Mouse (Mus musculus) lung, embryonic 16.5 days (tissue): ENCODE measurements around the gene Six3. TPM values are rescaled to one million over a fixed set of nuclear protein-coding genes. Genes with fewer than 3 reads are reported as not detected.

Experiments used
- ATAC-seq: fragments of 200-750 bp; cut with Nextera tagmentation; 2 replicates; pipeline ENCODE4 v1.8.0; 2017; ENCODE audit warnings: low read depth, mild to moderate bottlenecking, moderate library complexity
- H3K27ac ChIP-seq: fragments of 300-500 bp; sonication (generic); 2 replicates; pipeline ENCODE4 v1.5.1; 2014; ENCODE audit warnings: mild to moderate bottlenecking, control low read depth, low read length
- H3K27me3 ChIP-seq: fragments of 300-500 bp; sonication (generic); 2 replicates; pipeline ENCODE4 v1.6.1; 2014; ENCODE audit warnings: low read depth, low read length, mixed read lengths; ENCODE audit not compliant: control insufficient read depth, insufficient read depth
- H3K36me3 ChIP-seq: fragments of 300-500 bp; sonication (generic); 2 replicates; pipeline ENCODE4 v1.6.1; 2014; ENCODE audit warnings: low read length; ENCODE audit not compliant: control insufficient read depth, insufficient read depth
- H3K4me1 ChIP-seq: fragments of 300-500 bp; sonication (generic); replicated peaks from 2 replicates; pipeline ENCODE4 v1.6.1; 2014; ENCODE audit warnings: low read length, mixed read lengths; ENCODE audit not compliant: control insufficient read depth, insufficient read depth
- H3K4me2 ChIP-seq: fragments of 300-500 bp; sonication (generic); 2 replicates; pipeline ENCODE4 v1.6.1; 2014; ENCODE audit warnings: low read depth, low read length, control low read depth
- H3K4me3 ChIP-seq: fragments of 300-500 bp; sonication (generic); 2 replicates; pipeline ENCODE4 v1.5.1; 2014; ENCODE audit warnings: mild to moderate bottlenecking, low read length, control low read depth
- H3K9ac ChIP-seq: fragments of 300-500 bp; sonication (generic); 2 replicates; pipeline ENCODE4 v1.6.1; 2014; ENCODE audit warnings: low read length, control low read depth
- H3K9me3 ChIP-seq: fragments of 300-500 bp; sonication (generic); 2 replicates; pipeline ENCODE4 v1.6.1; 2016; ENCODE audit warnings: low read length; ENCODE audit not compliant: control insufficient read depth
- WGBS: fragments of 180-500 bp; shearing (Covaris S2); extraction: QIAGEN DNeasy Blood & Tissue Kit; methylation state at CpG from one replicate; pipeline ENCODE4 v1.1.7; 2014; 5-methylcytosine and 5-hydroxymethylcytosine counted together
- polyA plus RNA-seq: library from polyadenylated mRNA; unstranded; fragments of >200 nt; fragmentation: Nextera tagmentation; extraction: Ambion mirVana; gene quantifications from 2 replicates; pipeline ENCODE4 v1.2.1, GENCODE M21; 2015

Six3 gene
- polyA plus RNA-seq: not detected in 2 replicates

- Histone ChIP-seq H3K4me2 (no peak within 1 kb of the TSS), H3K9ac (no peak within 1 kb of the TSS), H3K9me3 (no peaks in the 10 kb centered on the region), H3K27ac (no peak within 1 kb of the TSS), H3K4me3 (no peak within 1 kb of the TSS), H3K27me3 (peaks cover 100% of the 10 kb centered on the region), H3K36me3 (no peaks in the 10 kb centered on the region), H3K4me1 (no peaks in the 10 kb centered on the region; the same call in 1 of the 2 replicates)
- 1% methylated on average over 29 of the region's 30 CpGs for WGBS
- ATAC-seq: no peak
Observed at GRCm38 (mm10) chr17:85613266-85613860, at the start of gene Six3. Six3 (plus strand) TSS chr17:85613608.

- no peaks in the 10 kb centered on the region for H3K4me1 ChIP-seq
- H3K4me2 ChIP-seq: no peak overlapping the region
- WGBS: 38% methylated on average over 7 of the region's 7 CpGs
- no peaks in the 10 kb centered on the region for H3K36me3 ChIP-seq
- no peak for ATAC-seq
- no peaks in the 10 kb centered on the region; the same call in 1 of the 2 replicates for H3K27me3 ChIP-seq
- H3K27ac ChIP-seq: no peak overlapping the region
- no peaks in the 10 kb centered on the region; the same call in 1 of the 2 replicates for H3K9me3 ChIP-seq
- H3K9ac ChIP-seq: no peak overlapping the region
- H3K4me3 ChIP-seq: no peak overlapping the region
Observed at GRCm38 (mm10) chr17:85564107-85564506, 49.3 kb upstream of the Six3 start.

- no peak overlapping the region for H3K4me2 ChIP-seq
- no peak for ATAC-seq
- no peaks in the 10 kb centered on the region for H3K27me3 ChIP-seq
- H3K9me3 ChIP-seq: no peaks in the 10 kb centered on the region
- 83% methylated on average over 3 of the region's 3 CpGs for WGBS
- H3K9ac ChIP-seq: no peak overlapping the region
- H3K36me3 ChIP-seq: no peaks in the 10 kb centered on the region
- H3K27ac ChIP-seq: no peak overlapping the region
- no peaks in the 10 kb centered on the region for H3K4me1 ChIP-seq
- no peak overlapping the region for H3K4me3 ChIP-seq
Observed at GRCm38 (mm10) chr17:85574023-85574422, 39.4 kb upstream of the Six3 start.

- Histone ChIP-seq H3K27ac (no peak overlapping the region), H3K4me2 (no peak overlapping the region), H3K36me3 (no peaks in the 10 kb centered on the region), H3K9ac (no peak overlapping the region), H3K4me3 (no peak overlapping the region), H3K9me3 (no peaks in the 10 kb centered on the region), H3K27me3 (no peaks in the 10 kb centered on the region), H3K4me1 (no peaks in the 10 kb centered on the region)
- WGBS: 47% methylated on average over 5 of the region's 5 CpGs
- ATAC-seq: no peak
Observed at GRCm38 (mm10) chr17:85578290-85578689, 35.1 kb upstream of the Six3 start.

GRCm38 (mm10) chr17:85579350-85579749, 34.1 kb upstream of the Six3 start:
- H3K9ac ChIP-seq: no peak overlapping the region
- no peak overlapping the region for H3K4me2 ChIP-seq
- H3K4me3 ChIP-seq: no peak overlapping the region
- WGBS: 72% methylated on average over 10 of the region's 10 CpGs
- H3K9me3 ChIP-seq: no peaks in the 10 kb centered on the region
- no peak for ATAC-seq
- no peak overlapping the region for H3K27ac ChIP-seq
- no peaks in the 10 kb centered on the region for H3K4me1 ChIP-seq
- H3K27me3 ChIP-seq: no peaks in the 10 kb centered on the region
- H3K36me3 ChIP-seq: no peaks in the 10 kb centered on the region

- Histone ChIP-seq H3K27ac (no peak overlapping the region), H3K9ac (no peak overlapping the region), H3K4me2 (no peak overlapping the region), H3K9me3 (no peaks in the 10 kb centered on the region), H3K4me3 (no peak overlapping the region), H3K4me1 (no peaks in the 10 kb centered on the region), H3K36me3 (no peaks in the 10 kb centered on the region), H3K27me3 (no peaks in the 10 kb centered on the region)
- ATAC-seq: no peak
- 83% methylated on average over 6 of the region's 6 CpGs for WGBS
Observed at GRCm38 (mm10) chr17:85580221-85580620, 33.2 kb upstream of the Six3 start.

GRCm38 (mm10) chr17:85584170-85584569, 29.2 kb upstream of the Six3 start:
- Histone ChIP-seq H3K27me3 (no peaks in the 10 kb centered on the region), H3K4me2 (no peak overlapping the region), H3K9ac (no peak overlapping the region), H3K9me3 (no peaks in the 10 kb centered on the region), H3K27ac (no peak overlapping the region), H3K4me3 (no peak overlapping the region), H3K36me3 (no peaks in the 10 kb centered on the region), H3K4me1 (no peaks in the 10 kb centered on the region)
- ATAC-seq: no peak
- 81% methylated on average over 4 of the region's 4 CpGs for WGBS

- 55% methylated on average over 7 of the region's 7 CpGs for WGBS
Observed at GRCm38 (mm10) chr17:85584573-85584972, 28.8 kb upstream of the Six3 start.

GRCm38 (mm10) chr17:85585779-85586178, 27.6 kb upstream of the Six3 start:
- no peak overlapping the region for H3K4me3 ChIP-seq
- no peak for ATAC-seq
- no peaks in the 10 kb centered on the region for H3K9me3 ChIP-seq
- no peaks in the 10 kb centered on the region for H3K4me1 ChIP-seq
- no peak overlapping the region for H3K9ac ChIP-seq
- 71% methylated on average over 5 of the region's 5 CpGs for WGBS
- no peaks in the 10 kb centered on the region for H3K27me3 ChIP-seq
- H3K36me3 ChIP-seq: no peaks in the 10 kb centered on the region
- no peak overlapping the region for H3K27ac ChIP-seq
- H3K4me2 ChIP-seq: no peak overlapping the region

More at GRCm38 (mm10) chr17:85584573-85584972, 28.8 kb upstream of the Six3 start:
- Histone ChIP-seq H3K4me1 (no peaks in the 10 kb centered on the region), H3K9ac (no peak overlapping the region), H3K4me2 (no peak overlapping the region), H3K27me3 (no peaks in the 10 kb centered on the region), H3K4me3 (no peak overlapping the region), H3K27ac (no peak overlapping the region), H3K36me3 (no peaks in the 10 kb centered on the region), H3K9me3 (no peaks in the 10 kb centered on the region)
- ATAC-seq: no peak

GRCm38 (mm10) chr17:85591976-85592375, 21.4 kb upstream of the Six3 start:
- Histone ChIP-seq H3K4me2 (no peak overlapping the region), H3K9ac (no peak overlapping the region), H3K4me3 (no peak overlapping the region), H3K4me1 (no peaks in the 10 kb centered on the region), H3K9me3 (no peaks in the 10 kb centered on the region), H3K36me3 (no peaks in the 10 kb centered on the region), H3K27me3 (no peaks in the 10 kb centered on the region), H3K27ac (no peak overlapping the region)
- ATAC-seq: no peak
- WGBS: 39% methylated on average over 6 of the region's 6 CpGs
